ENCODE assay signal across 14 mouse cellular contexts in genomic region chr10:66973866-66974265, GRCm38 (mm10).
"Had no signal": no experiment of that assay in that cellular context is flagged by ENCODE, and none has a peak within 500 bp of the region (broad histone marks: within the 10 kb centered on the region; RNA-seq: fewer than 3 reads in every experiment).

No protein-coding gene starts in this region.

- H3K27me3 ChIP-seq: limb, embryonic 12.5 days; neural tube, embryonic 12.5 days had no signal

- H3K27ac ChIP-seq: kidney, postnatal 0 days; liver, embryonic 14.5 days; midbrain, embryonic 10.5 days; neural tube, embryonic 12.5 days had no signal

- H3K36me3 ChIP-seq: limb, embryonic 12.5 days; midbrain, embryonic 10.5 days; neural tube, embryonic 12.5 days had no signal

- H3K9ac ChIP-seq: limb, embryonic 12.5 days; liver, embryonic 14.5 days; neural tube, embryonic 12.5 days had no signal

- H3K9me3 ChIP-seq: limb, embryonic 12.5 days; midbrain, embryonic 10.5 days; neural tube, embryonic 12.5 days had no signal

- DNase-seq: kidney, adult 11 months; kidney, adult 9 months; kidney, postnatal 36 days; layer of hippocampus, adult 9-11 months; layer of hippocampus, postnatal 36 days; lung, adult 2 months; lung, postnatal 4 days; thymus, adult 2 months; thymus, postnatal 25 days had no signal

- H3K4me2 ChIP-seq: limb, embryonic 12.5 days; neural tube, embryonic 12.5 days had no signal

- H3K4me3 ChIP-seq: limb, embryonic 12.5 days; midbrain, embryonic 10.5 days; neural tube, embryonic 12.5 days had no signal
